Mouse (Mus musculus): ENCODE results near the gene Samt3. TPM values are rescaled to one million over a fixed set of nuclear protein-coding genes. Genes with fewer than 3 reads are reported as not detected.

Gene Samt3
- total RNA-seq (2022): not detected

- no peak for DNase-seq (ENCODE audit: low spot score in 2 of 2)
Measured at GRCm38 (mm10) chrX:86043899-86044298, at the start of gene Samt3. Gene Samt3, plus strand, starts transcription at chrX:86044199.

- DNase-seq (ENCODE audit: low spot score in 2 of 2): no peak
Measured at GRCm38 (mm10) chrX:86016591-86016990, 27.4 kb upstream of the Samt3 start.

GRCm38 (mm10) chrX:86088672-86089071, 44.7 kb downstream of the Samt3 start:
- no peak for DNase-seq (ENCODE audit: low spot score in 2 of 2)

Other genes starting within 250 kb of the Samt3 start
- gene 5430427O19Rik, start 173.8 kb upstream of the Samt3 start, total RNA-seq (2022): under 1 TPM in 3 of 4 experiments, not detected in 1; 0.07 to 0.24 (median 0.07) TPM
- not detected for gene Nr0b1, start 147.6 kb downstream of the Samt3 start, total RNA-seq (2022)